Mouse (Mus musculus) heart, embryonic 11.5 days (tissue): ENCODE measurements around the gene Pcolce2. TPM values are rescaled to one million over a fixed set of nuclear protein-coding genes. Genes with fewer than 3 reads are reported as not detected.

Source experiments
- ATAC-seq: fragments of 200-750 bp; cut with Nextera tagmentation; replicated peaks from 2 replicates; pipeline ENCODE4 v1.8.0; 2017; ENCODE audit warnings: moderate library complexity; ENCODE audit not compliant: insufficient number of reproducible peaks, low FRiP score, low TSS enrichment
- H3K27ac ChIP-seq: fragments of 300-500 bp; sonication (generic); 2 replicates; pipeline ENCODE4 v1.5.1; 2014; ENCODE audit warnings: mild to moderate bottlenecking, low read depth, low read length
- H3K27me3 ChIP-seq: fragments of 300-500 bp; sonication (generic); 2 replicates; pipeline ENCODE4 v1.6.1; 2014; ENCODE audit warnings: mild to moderate bottlenecking, low read length, mixed read lengths; ENCODE audit not compliant: control insufficient read depth, insufficient read depth
- H3K36me3 ChIP-seq: fragments of 300-500 bp; sonication (generic); 2 replicates; pipeline ENCODE4 v1.6.1; 2014; ENCODE audit warnings: mild to moderate bottlenecking, low read length, moderate library complexity, mixed read lengths; ENCODE audit not compliant: control insufficient read depth, insufficient read depth
- H3K4me1 ChIP-seq: fragments of 300-500 bp; sonication (generic); 2 replicates; pipeline ENCODE4 v1.6.1; 2014; ENCODE audit warnings: low read length; ENCODE audit not compliant: control insufficient read depth, insufficient read depth
- H3K4me2 ChIP-seq: fragments of 300-500 bp; sonication (generic); 2 replicates; pipeline ENCODE4 v1.6.1; 2014; ENCODE audit warnings: mild to moderate bottlenecking, moderate library complexity
- H3K4me3 ChIP-seq: fragments of 300-500 bp; sonication (generic); 2 replicates; pipeline ENCODE4 v1.5.1; 2014; ENCODE audit warnings: low read depth, low read length
- H3K9ac ChIP-seq: fragments of 300-500 bp; sonication (generic); 2 replicates; pipeline ENCODE4 v1.6.1; 2014; ENCODE audit warnings: mild to moderate bottlenecking, low read depth, low read length, moderate library complexity
- H3K9me3 ChIP-seq: fragments of 300-500 bp; sonication (generic); replicated peaks from 2 replicates; pipeline ENCODE4 v1.6.1; 2016; ENCODE audit warnings: low read length; ENCODE audit not compliant: control insufficient read depth
- WGBS: fragments of 180-500 bp; shearing (Covaris S2); extraction: QIAGEN DNeasy Blood & Tissue Kit; methylation state at CpG from one replicate; pipeline ENCODE4 v1.1.7; 2014; ENCODE audit not compliant: insufficient replicate concordance; 5-methylcytosine and 5-hydroxymethylcytosine counted together
- polyA plus RNA-seq: library from polyadenylated mRNA; unstranded; fragments of >200 nt; fragmentation: Nextera tagmentation; extraction: Ambion mirVana; gene quantifications from 2 replicates; pipeline ENCODE4 v1.2.1, GENCODE M21; 2014

Gene Pcolce2
- 1.8 and 1.9 TPM in 2 replicates for polyA plus RNA-seq

DNA sequence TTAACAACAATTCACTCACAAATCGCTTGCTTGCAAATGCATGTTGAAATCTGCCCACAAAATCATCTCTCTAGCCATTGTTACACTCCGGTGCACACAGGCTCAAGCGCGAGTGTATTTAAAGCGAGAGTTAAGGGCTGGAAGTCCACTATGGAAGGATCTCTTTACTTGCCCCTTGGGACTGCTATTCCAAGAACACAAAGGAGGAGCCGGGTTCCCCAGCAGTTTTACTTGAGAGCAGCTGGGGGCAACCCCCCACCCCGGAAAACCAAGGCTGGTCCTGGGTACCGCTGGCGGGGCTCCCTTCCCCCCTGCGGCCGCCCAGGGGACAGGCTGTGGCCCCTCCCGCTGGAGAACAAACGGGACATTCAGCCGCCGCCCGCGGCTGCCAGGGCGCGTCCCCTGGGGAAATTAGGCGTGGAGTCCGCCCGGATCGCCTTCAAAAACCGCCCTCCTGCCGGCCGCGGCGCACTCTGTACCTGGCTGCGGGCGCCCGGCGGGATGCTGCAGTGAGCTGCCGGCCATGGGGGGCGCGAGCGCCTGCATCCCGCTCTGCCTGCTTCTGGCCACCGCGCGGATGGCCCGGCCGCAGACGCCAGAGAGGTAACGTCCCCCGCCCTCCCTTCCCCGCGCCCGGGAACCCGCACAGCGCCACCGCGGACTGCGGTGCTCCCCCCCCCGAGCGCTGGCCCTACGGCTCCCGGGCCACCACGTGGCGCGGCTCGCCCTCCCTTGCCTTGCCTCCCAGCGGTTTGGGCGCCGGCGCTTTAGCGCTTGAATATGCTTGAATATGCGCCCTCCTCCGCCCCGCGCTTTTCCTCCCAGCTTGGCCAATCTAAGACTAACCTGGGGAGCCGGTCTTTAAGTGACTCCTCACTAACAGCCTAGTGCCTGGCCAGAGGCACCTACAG, at the start of gene Pcolce2:
Gene Pcolce2, plus strand, starts transcription at position 331 of the 911 bp plus-strand sequence.
- no peaks in the 10 kb centered on the region for H3K9me3 ChIP-seq
- H3K27me3 ChIP-seq = peaks cover 21% of the 10 kb centered on the region
- peak within 1 kb of the TSS; percentile 67 for H3K4me3 ChIP-seq
- peak; percentile 68 for ATAC-seq
- H3K4me1 ChIP-seq = peaks cover 3% of the 10 kb centered on the region; the same call in 1 of the 2 replicates
- peak within 1 kb of the TSS; percentile 25 for H3K9ac ChIP-seq
- H3K27ac ChIP-seq = no peak within 1 kb of the TSS
- H3K36me3 ChIP-seq = no peaks in the 10 kb centered on the region
- peak within 1 kb of the TSS; percentile 75 for H3K4me2 ChIP-seq
- WGBS = under 1% methylated on average over 68 of the region's 71 CpGs

DNA sequence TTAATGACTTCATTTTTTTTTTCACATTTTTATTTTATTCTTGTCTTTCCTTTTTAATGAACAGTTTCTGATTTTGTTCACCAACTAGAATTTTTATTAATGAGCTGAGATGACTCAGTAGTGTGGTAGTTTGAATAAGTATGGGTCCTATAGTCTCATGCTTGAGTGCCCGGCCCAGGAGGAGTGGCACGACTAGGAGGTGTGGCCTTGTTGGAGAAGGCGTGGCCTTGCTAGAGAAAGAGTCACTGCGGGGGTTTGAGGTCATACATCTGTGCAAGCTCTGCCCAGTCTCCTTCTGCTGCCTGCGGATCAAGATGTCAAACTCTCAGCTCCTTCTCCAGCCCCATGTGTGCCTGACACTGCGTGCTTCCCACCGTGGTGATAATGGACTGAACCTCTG, 49.3 kb upstream of the Pcolce2 start:
- H3K9ac ChIP-seq = no peak overlapping the region
- H3K27ac ChIP-seq = no peak overlapping the region
- H3K27me3 ChIP-seq = no peaks in the 10 kb centered on the region
- no peaks in the 10 kb centered on the region for H3K4me1 ChIP-seq
- H3K9me3 ChIP-seq = no peaks in the 10 kb centered on the region
- no peak overlapping the region for H3K4me3 ChIP-seq
- no peak for ATAC-seq
- H3K4me2 ChIP-seq = no peak overlapping the region
- 83% methylated on average over 7 of the region's 7 CpGs for WGBS
- H3K36me3 ChIP-seq = no peaks in the 10 kb centered on the region

DNA sequence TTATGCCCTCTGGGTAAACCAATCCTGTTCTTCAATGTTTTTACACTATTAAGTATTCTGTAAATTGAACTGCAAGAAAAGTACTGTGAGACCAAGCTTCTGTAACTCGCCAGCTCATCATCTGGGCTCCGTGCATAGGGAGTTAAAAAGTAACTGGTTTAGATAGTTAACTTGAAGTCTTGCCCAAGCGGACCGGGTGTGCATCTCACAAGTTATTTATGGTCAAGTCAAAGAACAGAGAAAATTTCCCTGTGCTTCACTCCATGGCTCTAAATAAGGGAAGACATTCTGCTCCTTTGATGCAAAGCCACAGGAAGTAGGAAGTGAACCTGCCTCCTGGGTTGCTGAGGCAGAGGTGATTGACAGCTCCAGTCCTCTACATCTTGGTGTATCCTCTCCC, 43.1 kb upstream of the Pcolce2 start:
- H3K4me3 ChIP-seq = no peak overlapping the region
- 79% methylated on average over 4 of the region's 4 CpGs for WGBS
- ATAC-seq = no peak

DNA sequence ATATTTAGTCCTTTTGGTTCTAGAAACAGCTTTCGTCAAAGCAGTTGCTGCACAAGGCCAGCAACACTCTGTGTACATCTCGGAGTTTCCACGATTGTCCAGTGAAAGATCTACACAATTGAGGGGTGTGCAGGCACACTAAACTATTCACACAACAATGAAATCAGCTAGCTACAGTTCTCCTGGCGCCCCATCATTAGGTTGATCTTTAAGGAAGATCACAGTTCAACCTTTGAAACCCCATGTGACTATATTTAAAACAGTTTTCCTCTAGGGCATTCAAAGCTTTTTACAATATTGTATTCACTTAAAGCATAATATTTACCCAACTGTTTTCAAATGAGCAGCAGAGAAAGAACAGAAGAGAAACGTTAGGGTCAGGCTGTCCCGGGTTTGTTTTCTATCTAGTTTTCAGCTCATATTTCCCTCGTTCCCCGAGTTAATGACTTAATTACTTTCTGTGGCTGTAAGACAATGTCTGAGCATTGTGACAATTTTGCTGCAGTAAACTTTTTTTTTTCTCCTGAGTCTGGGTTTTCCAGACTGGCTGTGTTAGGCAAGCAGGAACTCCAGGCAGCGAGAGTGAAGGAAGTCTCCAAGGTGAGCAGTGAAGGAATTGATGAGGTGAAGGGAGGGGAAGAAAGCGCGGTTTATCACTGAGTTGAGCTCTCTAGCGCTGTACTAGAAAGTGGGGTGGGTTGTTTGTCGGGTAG, 39.8 kb upstream of the Pcolce2 start:
- no peak for ATAC-seq
- H3K9me3 ChIP-seq = no peaks in the 10 kb centered on the region
- WGBS = 59% methylated on average over 13 of the region's 13 CpGs
- H3K27ac ChIP-seq = no peak overlapping the region
- H3K27me3 ChIP-seq = peaks cover 4% of the 10 kb centered on the region; the same call in 1 of the 2 replicates
- H3K4me3 ChIP-seq = 0 out of 2 replicates have a peak overlapping the region, but pooled peaks have one; percentile 14
- 0 out of 2 replicates have a peak, but pooled peaks cover 2% of the 10 kb centered on the region for H3K4me1 ChIP-seq
- H3K9ac ChIP-seq = peak overlapping the region; percentile 29; the same call in 1 of the 2 replicates
- H3K4me2 ChIP-seq = peak overlapping the region; percentile 56
- no peaks in the 10 kb centered on the region for H3K36me3 ChIP-seq

More for the DNA sequence above, 43.1 kb upstream of the Pcolce2 start:
- Histone ChIP-seq H3K9me3 (no peaks in the 10 kb centered on the region), H3K4me2 (no peak overlapping the region), H3K4me1 (0 out of 2 replicates have a peak, but pooled peaks cover 2% of the 10 kb centered on the region), H3K27ac (no peak overlapping the region), H3K27me3 (peaks cover 4% of the 10 kb centered on the region; the same call in 1 of the 2 replicates), H3K36me3 (no peaks in the 10 kb centered on the region), H3K9ac (no peak overlapping the region)

DNA sequence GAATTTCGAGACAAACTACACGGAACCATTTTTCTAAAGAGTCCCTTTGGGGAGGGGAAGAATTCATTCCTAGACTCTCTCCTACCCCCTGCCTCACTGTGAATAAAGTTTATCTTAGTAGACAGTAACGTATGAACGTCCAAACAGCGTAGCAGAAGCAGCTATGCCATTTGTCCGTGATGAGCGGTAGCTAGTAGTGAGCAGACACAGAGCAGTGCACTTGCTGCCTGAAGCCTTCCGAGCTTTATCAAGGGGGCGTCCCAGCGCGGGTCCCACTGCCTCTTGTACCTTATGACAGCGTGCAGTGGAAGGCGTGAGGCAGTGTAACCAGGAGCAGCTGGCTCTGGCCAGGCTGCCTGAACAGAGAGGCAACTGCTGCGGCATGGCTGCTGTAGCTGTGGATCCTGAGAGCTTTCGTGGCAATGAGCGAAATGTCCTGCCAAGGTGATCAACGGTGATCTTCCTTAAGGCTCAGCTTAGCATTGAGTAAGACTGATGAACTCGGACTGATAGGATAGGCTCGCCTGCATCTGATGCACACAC, 39.2 kb upstream of the Pcolce2 start:
- Histone ChIP-seq H3K4me1 (0 out of 2 replicates have a peak, but pooled peaks cover 2% of the 10 kb centered on the region), H3K27ac (no peak overlapping the region), H3K9ac (peak overlapping the region; percentile 29; the same call in 1 of the 2 replicates), H3K9me3 (no peaks in the 10 kb centered on the region), H3K4me2 (peak overlapping the region; percentile 56), H3K4me3 (peak overlapping the region; percentile 14; the same call in 1 of the 2 replicates), H3K27me3 (peaks cover 4% of the 10 kb centered on the region; the same call in 1 of the 2 replicates), H3K36me3 (no peaks in the 10 kb centered on the region)
- no peak for ATAC-seq
- WGBS = 43% methylated on average over 19 of the region's 19 CpGs

DNA sequence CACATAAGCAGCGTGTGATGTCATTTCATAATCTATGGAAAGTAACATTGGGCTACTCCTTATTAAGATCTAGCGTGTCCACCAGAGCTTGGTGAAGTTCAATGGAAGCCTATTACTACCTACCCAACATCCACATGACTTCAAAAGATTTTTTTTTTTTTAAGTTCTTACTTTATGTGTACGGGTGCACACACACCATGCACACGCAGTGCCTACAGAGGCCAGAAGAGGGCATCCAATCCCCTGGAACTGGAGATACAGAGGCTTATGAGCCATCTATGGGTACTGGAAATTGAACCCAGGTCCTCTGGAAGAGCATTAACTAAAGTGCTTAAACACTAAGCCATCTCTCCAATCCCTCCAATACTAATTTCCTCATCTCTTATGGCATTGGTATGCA, 38.0 kb upstream of the Pcolce2 start:
- Histone ChIP-seq H3K4me1 (peaks cover 6% of the 10 kb centered on the region; the same call in 1 of the 2 replicates), H3K36me3 (no peaks in the 10 kb centered on the region), H3K4me3 (no peak overlapping the region), H3K9ac (no peak overlapping the region), H3K27ac (no peak overlapping the region), H3K27me3 (peaks cover 4% of the 10 kb centered on the region; the same call in 1 of the 2 replicates), H3K4me2 (no peak overlapping the region), H3K9me3 (no peaks in the 10 kb centered on the region)
- ATAC-seq = no peak
- 76% methylated on average over 4 of the region's 4 CpGs for WGBS

DNA sequence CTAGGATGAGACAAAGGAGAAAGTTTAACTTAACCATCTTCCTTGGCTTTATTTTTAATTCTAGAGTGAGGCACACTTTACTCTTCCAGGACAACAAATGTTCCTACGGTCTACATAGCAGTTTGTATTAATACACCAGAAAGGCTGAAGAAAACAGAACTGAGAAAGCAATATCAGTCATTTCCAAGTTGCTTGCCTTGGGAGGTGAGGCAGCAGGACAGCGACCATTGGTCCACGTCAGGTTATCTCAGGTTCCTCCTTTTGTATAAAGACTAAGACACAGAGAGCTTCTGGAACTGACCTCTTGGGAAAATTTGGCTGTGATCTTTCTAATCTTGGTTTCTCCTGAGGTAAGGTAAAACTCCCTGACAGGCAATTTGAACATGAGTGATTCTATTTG, 34.6 kb upstream of the Pcolce2 start:
- Histone ChIP-seq H3K9ac (no peak overlapping the region), H3K4me3 (no peak overlapping the region), H3K36me3 (no peaks in the 10 kb centered on the region), H3K9me3 (no peaks in the 10 kb centered on the region), H3K27me3 (peaks cover 4% of the 10 kb centered on the region; the same call in 1 of the 2 replicates), H3K4me2 (no peak overlapping the region), H3K27ac (no peak overlapping the region), H3K4me1 (peaks cover 6% of the 10 kb centered on the region; the same call in 1 of the 2 replicates)
- WGBS = 75% methylated on average over 3 of the region's 3 CpGs
- no peak for ATAC-seq

DNA sequence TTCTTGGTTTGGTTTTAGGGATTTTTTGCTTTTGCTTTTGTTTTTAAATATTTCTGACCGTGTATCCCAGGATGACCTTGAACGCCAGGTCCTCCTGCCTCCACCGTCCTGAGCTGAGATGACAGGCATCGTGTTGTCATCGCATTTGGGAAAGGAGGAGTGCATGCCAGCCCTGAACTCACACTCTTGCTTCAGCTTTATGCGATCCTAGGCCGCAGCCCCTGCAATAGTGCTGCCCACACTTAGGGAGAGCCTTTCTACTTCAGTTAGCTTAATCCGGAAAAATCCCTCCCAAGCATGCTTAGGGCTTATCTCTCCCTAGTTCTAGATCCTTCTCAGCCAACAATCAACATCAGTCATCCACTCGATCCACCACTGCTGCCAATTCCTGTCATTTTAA, 34.1 kb upstream of the Pcolce2 start:
- ATAC-seq = no peak
- WGBS = 66% methylated on average over 9 of the region's 9 CpGs
- H3K4me2 ChIP-seq = no peak overlapping the region

More for the DNA sequence above, 34.1 kb upstream of the Pcolce2 start:
- Histone ChIP-seq H3K4me1 (peaks cover 4% of the 10 kb centered on the region; the same call in 1 of the 2 replicates), H3K4me3 (no peak overlapping the region), H3K9me3 (no peaks in the 10 kb centered on the region), H3K27me3 (peaks cover under 1% of the 10 kb centered on the region; the same call in 1 of the 2 replicates), H3K27ac (no peak overlapping the region), H3K36me3 (no peaks in the 10 kb centered on the region), H3K9ac (no peak overlapping the region)
